Mouse (Mus musculus) G1E (cell line): ENCODE results near the gene Plpp3.

Source experiments
- CTCF ChIP-seq: IDR thresholded peaks from 2 replicates; pipeline ENCODE4 v1.5.1; 2012; ENCODE audit warnings: low read depth, low read length, inconsistent platforms, mixed read lengths
- GATA1 ChIP-seq: IDR thresholded peaks from 2 replicates; pipeline ENCODE4 v1.6.1; 2012; ENCODE audit warnings: borderline replicate concordance, low read length, inconsistent platforms, mixed read lengths
- POLR2AphosphoS5 ChIP-seq: IDR thresholded peaks from 2 replicates; pipeline ENCODE4 v1.6.1; 2012; ENCODE audit warnings: low read depth, low read length, inconsistent platforms; ENCODE audit not compliant: insufficient replicate concordance

DNA sequence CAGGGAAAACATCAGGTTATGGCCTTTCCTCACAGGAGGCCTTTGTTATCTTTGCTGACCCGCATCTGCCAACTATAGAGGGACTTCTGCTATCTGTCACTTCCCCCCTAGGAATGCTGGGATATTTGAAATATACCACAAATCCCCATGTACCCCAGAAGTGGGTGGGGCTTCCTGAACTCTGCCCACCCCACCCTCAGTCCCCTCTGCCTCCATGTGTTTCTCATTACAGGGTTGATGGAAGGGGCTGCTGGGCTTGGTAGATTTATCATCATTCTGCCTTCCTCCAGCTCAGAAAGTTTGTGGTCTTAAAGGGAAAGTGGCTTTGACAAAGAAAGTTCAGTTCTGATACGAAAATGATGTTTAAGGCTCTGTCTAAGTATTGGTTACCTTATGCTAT lies 103.2 kb downstream of the Plpp3 start:
- TF ChIP-seq CTCF: no peak
- TF ChIP-seq GATA1: no peak
- TF ChIP-seq POLR2AphosphoS5: no peak
